Mouse (Mus musculus): ENCODE measurements around the gene Get4. TPM values are rescaled to one million over a fixed set of nuclear protein-coding genes. Genes with fewer than 3 reads are reported as not detected.

The Get4 gene
- polyA plus RNA-seq, 1 experiment: 61.6 TPM

- H3K27ac ChIP-seq (ENCODE audit: insufficient read depth, low read length): no peak overlapping the region
- no peak overlapping the region for H3K4me3 ChIP-seq (ENCODE audit: insufficient read depth, low read length)
- TF ChIP-seq CTCF (IDR thresholded peaks at IDR 0.05; ENCODE audit: borderline replicate concordance, insufficient read depth, low read length) (no peak), POLR2A (IDR thresholded peaks at IDR 0.05; ENCODE audit: low read depth, low read length) (no peak)
- peaks cover 4% of the 10 kb centered on the region for H3K4me1 ChIP-seq (ENCODE audit: control insufficient read depth, insufficient read depth, low read length)
Measured at GRCm38 (mm10) chr5:139234423-139234822, 17.7 kb upstream of the Get4 start.

DNA sequence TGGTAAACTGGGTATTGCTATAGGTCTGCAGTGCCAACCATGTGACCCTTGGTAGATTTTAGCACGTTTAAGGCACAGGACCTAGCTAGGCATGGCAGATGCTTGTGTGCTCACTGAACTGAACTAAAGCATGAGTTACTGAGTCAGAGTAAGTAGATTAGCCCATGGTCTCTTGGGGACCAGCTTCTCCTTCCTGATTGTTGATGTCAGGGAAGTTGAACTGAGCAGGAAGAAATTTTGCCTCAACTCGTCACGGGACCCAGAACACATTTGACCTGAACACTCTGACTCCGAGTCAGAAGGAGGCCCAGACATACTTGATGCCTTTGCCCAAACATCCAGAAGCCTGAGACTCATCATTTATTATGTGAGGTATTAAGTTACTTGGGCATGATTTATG lies 14.7 kb upstream of the Get4 start:
- TF ChIP-seq CTCF (IDR thresholded peaks at IDR 0.05; ENCODE audit: borderline replicate concordance, insufficient read depth, low read length) (no peak), POLR2A (IDR thresholded peaks at IDR 0.05; ENCODE audit: low read depth, low read length) (no peak)

DNA sequence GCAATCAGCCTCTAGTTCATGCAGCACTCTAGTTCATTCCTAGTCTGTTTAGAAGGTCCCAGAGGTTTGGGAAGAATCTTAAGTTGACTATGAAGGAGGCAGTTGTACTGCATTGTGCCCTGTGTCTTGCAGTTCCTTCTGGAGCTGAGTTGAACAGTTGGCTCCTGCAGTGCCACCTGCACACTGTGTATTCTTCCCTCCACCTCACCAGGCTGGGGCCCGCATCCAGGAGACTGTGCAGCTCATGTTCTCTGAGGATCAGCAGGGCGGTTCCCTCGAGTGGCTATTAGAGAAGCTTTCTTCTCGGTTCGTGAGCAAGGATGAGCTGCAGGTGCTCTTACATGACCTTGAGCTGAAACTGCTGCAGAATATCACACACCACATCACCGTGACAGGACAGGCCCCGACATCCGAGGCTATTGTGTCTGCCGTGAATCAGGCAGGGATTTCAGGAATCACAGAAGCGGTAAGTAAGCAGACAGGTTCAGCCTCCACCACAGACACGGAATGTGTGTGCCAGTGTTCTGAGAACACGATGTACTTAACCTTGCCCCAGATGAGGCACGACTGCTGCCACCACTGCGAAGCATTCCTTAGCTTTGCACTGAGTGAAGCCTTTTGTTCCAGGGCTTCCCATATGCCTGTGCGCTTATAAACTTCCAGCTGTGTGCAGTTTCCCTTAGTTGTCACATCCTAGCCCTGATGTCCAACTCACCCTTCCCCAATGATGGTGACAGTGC lies 10.9 kb upstream of the Get4 start:
- no peaks in the 10 kb centered on the region for H3K4me1 ChIP-seq (ENCODE audit: control insufficient read depth, insufficient read depth, low read length)
- no peak overlapping the region for H3K4me3 ChIP-seq (ENCODE audit: insufficient read depth, low read length)
- no peak overlapping the region for H3K27ac ChIP-seq (ENCODE audit: insufficient read depth, low read length)
- TF ChIP-seq CTCF (IDR thresholded peaks at IDR 0.05; ENCODE audit: borderline replicate concordance, insufficient read depth, low read length) (no peak), POLR2A (IDR thresholded peaks at IDR 0.05; ENCODE audit: low read depth, low read length) (no peak)

More for the DNA sequence above, 14.7 kb upstream of the Get4 start:
- no peaks in the 10 kb centered on the region for H3K4me1 ChIP-seq (ENCODE audit: control insufficient read depth, insufficient read depth, low read length)
- H3K4me3 ChIP-seq (ENCODE audit: insufficient read depth, low read length): no peak overlapping the region
- no peak overlapping the region for H3K27ac ChIP-seq (ENCODE audit: insufficient read depth, low read length)

- TF ChIP-seq POLR2A (IDR thresholded peaks at IDR 0.05; ENCODE audit: low read depth, low read length) (no peak), CTCF (IDR thresholded peaks at IDR 0.05; ENCODE audit: borderline replicate concordance, insufficient read depth, low read length) (no peak)
- no peak overlapping the region for H3K4me3 ChIP-seq (ENCODE audit: insufficient read depth, low read length)
- no peaks in the 10 kb centered on the region for H3K4me1 ChIP-seq (ENCODE audit: control insufficient read depth, insufficient read depth, low read length)
- H3K27ac ChIP-seq (ENCODE audit: insufficient read depth, low read length): no peak overlapping the region
Measured at GRCm38 (mm10) chr5:139243384-139243783, 8.7 kb upstream of the Get4 start.

- TF ChIP-seq POLR2A (IDR thresholded peaks at IDR 0.05; ENCODE audit: low read depth, low read length) (no peak), CTCF (IDR thresholded peaks at IDR 0.05; ENCODE audit: borderline replicate concordance, insufficient read depth, low read length) (no peak)
- H3K27ac ChIP-seq (ENCODE audit: insufficient read depth, low read length): no peak overlapping the region
- no peaks in the 10 kb centered on the region for H3K4me1 ChIP-seq (ENCODE audit: control insufficient read depth, insufficient read depth, low read length)
- no peak overlapping the region for H3K4me3 ChIP-seq (ENCODE audit: insufficient read depth, low read length)
Measured at GRCm38 (mm10) chr5:139247767-139248166, 4.4 kb upstream of the Get4 start.

DNA sequence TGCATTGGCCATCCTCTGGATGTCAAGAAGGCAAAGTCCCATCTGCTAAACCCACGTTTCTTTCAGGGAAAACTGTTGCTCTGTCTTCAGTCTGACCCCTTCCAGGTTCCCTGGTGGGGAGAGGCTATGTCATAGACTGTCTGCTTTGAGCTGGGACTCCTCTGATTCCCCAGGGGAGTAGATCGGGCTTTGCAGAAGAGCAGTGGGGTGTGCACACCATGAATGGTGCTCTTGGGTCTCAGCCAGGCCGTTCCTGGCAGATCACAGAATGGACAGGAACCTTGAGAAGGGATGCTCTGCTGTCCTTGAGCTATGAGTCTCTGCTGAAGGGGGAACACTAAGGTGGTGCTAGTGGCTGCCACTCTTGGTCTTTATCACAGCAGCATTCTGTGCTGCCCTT lies 3.3 kb upstream of the Get4 start:
- Histone ChIP-seq H3K4me3 (ENCODE audit: insufficient read depth, low read length) (no peak overlapping the region), H3K4me1 (ENCODE audit: control insufficient read depth, insufficient read depth, low read length) (no peaks in the 10 kb centered on the region), H3K27ac (ENCODE audit: insufficient read depth, low read length) (no peak overlapping the region)
- TF ChIP-seq POLR2A (IDR thresholded peaks at IDR 0.05; ENCODE audit: low read depth, low read length) (no peak), CTCF (IDR thresholded peaks at IDR 0.05; ENCODE audit: borderline replicate concordance, insufficient read depth, low read length) (no peak)

DNA sequence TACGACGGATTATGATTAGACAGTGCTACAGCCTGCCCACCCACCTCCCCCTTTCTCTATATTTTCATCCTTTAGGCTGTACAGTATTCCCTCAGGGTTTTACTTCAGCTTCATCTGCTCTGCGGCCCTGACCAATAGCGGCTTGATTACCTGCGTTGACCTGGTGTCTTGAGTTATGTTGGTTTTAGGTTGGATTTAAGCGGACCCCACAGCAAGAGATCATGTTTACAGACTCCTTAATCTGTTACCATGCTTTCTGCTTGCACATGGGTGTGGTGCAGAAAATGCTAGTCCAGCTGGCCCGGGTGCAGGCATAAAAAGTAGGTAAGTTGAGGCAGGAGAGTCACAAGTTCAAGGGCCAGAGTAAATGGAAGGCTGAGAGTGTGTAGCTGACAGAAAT lies 845 bp upstream of the Get4 start:
- Histone ChIP-seq H3K4me1 (ENCODE audit: control insufficient read depth, insufficient read depth, low read length) (peaks cover 10% of the 10 kb centered on the region), H3K27ac (ENCODE audit: insufficient read depth, low read length) (no peak overlapping the region), H3K4me3 (ENCODE audit: insufficient read depth, low read length) (no peak overlapping the region; the same call in 1 of the 2 replicates)
- TF ChIP-seq CTCF (IDR thresholded peaks at IDR 0.05; ENCODE audit: borderline replicate concordance, insufficient read depth, low read length) (no peak), POLR2A (IDR thresholded peaks at IDR 0.05; ENCODE audit: low read depth, low read length) (0 out of 2 replicates have a peak, but pooled peaks have one; percentile 7)

GRCm38 (mm10) chr5:139251736-139252080 lies 416 bp upstream of the Get4 start:
- peak; percentile 98; the same call in 1 of the 2 replicates for TF ChIP-seq POLR2A (IDR thresholded peaks at IDR 0.05; ENCODE audit: low read depth, low read length)
- TF ChIP-seq CTCF (IDR thresholded peaks at IDR 0.05; ENCODE audit: borderline replicate concordance, insufficient read depth, low read length): no peak
- Histone ChIP-seq H3K4me3 (ENCODE audit: insufficient read depth, low read length) (peak overlapping the region; percentile 52), H3K27ac (ENCODE audit: insufficient read depth, low read length) (peak overlapping the region; percentile 78), H3K4me1 (ENCODE audit: control insufficient read depth, insufficient read depth, low read length) (peaks cover 10% of the 10 kb centered on the region)

DNA sequence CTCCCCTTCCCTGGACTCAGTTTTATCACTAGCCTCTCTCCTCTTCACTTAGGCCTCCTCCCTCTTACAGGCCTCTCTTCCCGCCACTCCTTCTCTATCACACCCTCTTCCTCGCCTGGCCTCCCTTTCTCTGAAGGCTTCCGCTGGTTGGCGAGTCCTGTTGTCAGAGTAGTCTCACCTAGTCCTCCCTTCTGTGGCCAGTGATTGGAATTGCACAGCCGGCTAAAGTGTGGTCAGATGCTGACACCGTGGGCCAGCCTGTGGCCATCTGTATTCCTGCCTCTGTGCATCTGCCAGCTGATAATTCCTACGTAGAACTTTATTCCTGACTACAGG lies 754 bp downstream of the Get4 start:
- peak overlapping the region; percentile 82 for H3K27ac ChIP-seq (ENCODE audit: insufficient read depth, low read length)

GRCm38 (mm10) chr5:139253301-139253741 lies 1.2 kb downstream of the Get4 start:
- Histone ChIP-seq H3K4me1 (ENCODE audit: control insufficient read depth, insufficient read depth, low read length) (peaks cover 10% of the 10 kb centered on the region), H3K27ac (ENCODE audit: insufficient read depth, low read length) (peak overlapping the region; percentile 82), H3K4me3 (ENCODE audit: insufficient read depth, low read length) (peak overlapping the region; percentile 87)
- TF ChIP-seq POLR2A (IDR thresholded peaks at IDR 0.05; ENCODE audit: low read depth, low read length) (peak; percentile 51; the same call in 1 of the 2 replicates), CTCF (IDR thresholded peaks at IDR 0.05; ENCODE audit: borderline replicate concordance, insufficient read depth, low read length) (no peak)

More for the DNA sequence above, 754 bp downstream of the Get4 start:
- TF ChIP-seq POLR2A (IDR thresholded peaks at IDR 0.05; ENCODE audit: low read depth, low read length) (no peak), CTCF (IDR thresholded peaks at IDR 0.05; ENCODE audit: borderline replicate concordance, insufficient read depth, low read length) (no peak)
- peak overlapping the region; percentile 87 for H3K4me3 ChIP-seq (ENCODE audit: insufficient read depth, low read length)
- peaks cover 10% of the 10 kb centered on the region for H3K4me1 ChIP-seq (ENCODE audit: control insufficient read depth, insufficient read depth, low read length)

Data from embryonic fibroblast, embryonic 13.5 days (primary cell).